Mouse (Mus musculus): ENCODE data around the gene Gm42674.

GRCm38 (mm10) chr3:90614611-90615251 lies 13.0 kb downstream of the Gm42674 start:
- TF ChIP-seq CTCF (IDR thresholded peaks at IDR 0.05; ENCODE audit: low read depth) (no peak), EP300 (IDR thresholded peaks at IDR 0.05; ENCODE audit: low read depth) (no peak)
